Mouse (Mus musculus): ENCODE measurements around the gene Mcoln1. TPM values are rescaled to one million over a fixed set of nuclear protein-coding genes. Genes with fewer than 3 reads are reported as not detected.

Gene Mcoln1
- 80.5 and 83.9 TPM in 2 replicates for total RNA-seq (2017)

DNA sequence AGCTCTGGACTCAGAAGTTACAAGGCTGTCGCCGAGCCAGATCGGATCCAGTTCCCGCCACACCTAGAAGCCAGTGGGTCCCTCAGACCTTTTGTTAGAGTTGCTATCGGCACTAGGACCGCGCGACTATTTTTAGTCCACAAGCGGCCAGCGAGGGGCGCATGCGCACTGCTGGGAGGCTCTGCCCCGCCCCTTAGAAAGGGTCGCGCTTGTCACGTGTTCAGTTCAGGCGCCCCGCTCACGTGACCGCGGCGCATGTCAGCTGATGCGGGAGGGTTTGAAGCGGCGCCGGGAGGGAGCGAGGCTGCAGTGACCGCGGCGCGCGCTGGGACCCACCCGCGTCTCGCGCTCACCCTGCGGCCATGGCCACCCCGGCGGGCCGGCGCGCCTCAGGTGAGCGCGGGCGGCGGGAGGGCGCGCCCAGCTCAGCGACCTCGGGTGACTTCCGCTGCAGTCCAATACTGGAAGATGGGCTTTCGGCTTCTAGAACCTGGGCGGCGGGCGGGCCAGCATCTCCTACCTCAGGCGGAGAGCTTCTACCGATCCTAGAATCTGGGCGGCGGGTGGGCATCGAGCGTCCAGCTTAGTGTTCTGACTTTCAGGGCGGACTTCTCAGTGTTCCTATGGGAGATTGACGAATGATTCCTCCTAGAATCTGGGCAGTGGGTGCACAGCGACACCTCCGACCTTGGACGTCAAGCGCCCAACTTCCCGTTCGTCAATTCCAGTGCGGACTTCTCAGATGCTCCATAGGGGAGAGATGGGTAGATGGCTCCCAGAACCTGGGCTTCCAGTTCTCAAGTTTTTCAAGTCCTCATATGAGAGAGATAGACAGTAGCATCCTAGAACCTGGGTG lies at the start of gene Mcoln1:
Mcoln1 (plus strand) TSS at position 223 of the 856 bp plus-strand sequence.
- ATAC-seq (ENCODE audit: extremely low read depth, insufficient number of reproducible peaks, low FRiP score, poor library complexity, severe bottlenecking): peak; percentile 67

GRCm38 (mm10) chr8:3450670-3451069 lies 49.6 kb upstream of the Mcoln1 start:
- 0 out of 2 replicates have a peak, but pooled peaks have one; percentile 33 for ATAC-seq (ENCODE audit: extremely low read depth, insufficient number of reproducible peaks, low FRiP score, poor library complexity, severe bottlenecking)

- no peak for ATAC-seq (ENCODE audit: extremely low read depth, insufficient number of reproducible peaks, low FRiP score, poor library complexity, severe bottlenecking)
Observed at GRCm38 (mm10) chr8:3451992-3452391, 48.3 kb upstream of the Mcoln1 start.

- ATAC-seq (ENCODE audit: extremely low read depth, insufficient number of reproducible peaks, low FRiP score, poor library complexity, severe bottlenecking): no peak
Observed at GRCm38 (mm10) chr8:3463248-3463647, 37.0 kb upstream of the Mcoln1 start.

GRCm38 (mm10) chr8:3464309-3464708 lies 35.9 kb upstream of the Mcoln1 start:
- no peak for ATAC-seq (ENCODE audit: extremely low read depth, insufficient number of reproducible peaks, low FRiP score, poor library complexity, severe bottlenecking)

GRCm38 (mm10) chr8:3467006-3467885 lies 33.0 kb upstream of the Mcoln1 start, which contains the start of gene Pex11g:
Pex11g (minus strand) TSS chr8:3467680.
- peak; percentile 75 for ATAC-seq (ENCODE audit: extremely low read depth, insufficient number of reproducible peaks, low FRiP score, poor library complexity, severe bottlenecking)

DNA sequence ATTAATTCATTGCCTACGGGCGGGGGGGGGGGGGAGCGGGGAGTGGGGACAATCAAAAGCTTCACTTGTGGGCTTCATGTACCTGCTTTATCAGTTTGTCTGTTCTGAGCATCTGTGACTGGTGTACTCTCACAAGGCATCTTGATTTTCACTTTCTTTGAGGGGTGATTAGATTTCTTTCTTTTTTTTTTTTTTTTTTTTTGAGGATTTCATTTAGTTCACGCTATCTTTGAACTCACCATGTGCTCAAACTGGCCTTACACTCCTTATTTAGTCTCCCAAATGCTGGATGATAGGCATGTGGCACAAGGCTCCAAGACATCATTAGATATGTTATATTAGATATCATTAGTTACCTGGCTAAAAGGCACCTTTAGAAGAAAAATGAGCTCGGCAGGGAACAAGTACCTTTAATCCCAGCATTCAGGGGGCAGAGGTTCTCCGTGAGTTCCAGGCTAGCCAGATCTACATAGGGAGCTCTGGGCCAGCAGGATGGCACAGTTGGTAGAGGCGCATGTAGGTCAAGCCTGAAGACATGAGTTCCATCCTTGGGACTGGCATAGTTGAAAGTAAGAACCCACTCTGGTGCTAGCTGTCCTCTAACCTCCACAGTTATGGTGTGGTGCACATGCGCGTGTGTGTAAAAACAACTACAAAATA lies 32.2 kb upstream of the Mcoln1 start:
- no peak for ATAC-seq (ENCODE audit: extremely low read depth, insufficient number of reproducible peaks, low FRiP score, poor library complexity, severe bottlenecking)

GRCm38 (mm10) chr8:3468838-3469237 lies 31.4 kb upstream of the Mcoln1 start:
- ATAC-seq (ENCODE audit: extremely low read depth, insufficient number of reproducible peaks, low FRiP score, poor library complexity, severe bottlenecking): no peak

- ATAC-seq (ENCODE audit: extremely low read depth, insufficient number of reproducible peaks, low FRiP score, poor library complexity, severe bottlenecking): no peak
Observed at GRCm38 (mm10) chr8:3470562-3470961, 29.7 kb upstream of the Mcoln1 start, which contains the start of gene Tex45. Tex45 (plus strand) TSS chr8:3470862.

- 0 out of 2 replicates have a peak, but pooled peaks have one; percentile 10 for ATAC-seq (ENCODE audit: extremely low read depth, insufficient number of reproducible peaks, low FRiP score, poor library complexity, severe bottlenecking)
Observed at GRCm38 (mm10) chr8:3475715-3476429, 24.4 kb upstream of the Mcoln1 start.

DNA sequence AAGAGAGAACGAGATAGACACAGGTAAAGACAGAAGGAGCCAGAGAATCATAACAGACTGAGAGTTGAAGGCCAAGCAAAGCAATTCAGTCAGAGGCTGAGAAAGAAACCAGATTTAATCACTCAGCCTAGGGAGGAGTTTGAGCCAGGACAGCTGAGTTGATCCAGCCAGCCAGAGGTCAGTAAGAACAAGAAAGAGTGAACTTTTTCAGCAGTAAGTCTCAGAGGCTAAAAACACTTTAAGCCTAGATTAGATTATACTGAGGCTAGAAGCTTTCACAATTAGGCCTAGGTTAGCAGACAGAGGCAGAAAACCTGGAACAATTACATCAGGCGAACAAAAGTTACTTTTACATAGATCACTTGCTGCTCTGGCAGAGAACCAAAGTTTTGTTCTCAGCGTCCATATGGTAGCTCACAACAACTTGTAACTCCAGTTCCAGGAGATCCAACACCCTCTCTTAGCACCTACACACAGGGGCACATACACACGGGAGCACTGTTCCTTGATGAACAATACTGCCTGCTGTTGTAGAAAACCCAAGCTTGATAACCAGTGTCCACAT lies 20.0 kb upstream of the Mcoln1 start:
- ATAC-seq (ENCODE audit: extremely low read depth, insufficient number of reproducible peaks, low FRiP score, poor library complexity, severe bottlenecking): no peak

DNA sequence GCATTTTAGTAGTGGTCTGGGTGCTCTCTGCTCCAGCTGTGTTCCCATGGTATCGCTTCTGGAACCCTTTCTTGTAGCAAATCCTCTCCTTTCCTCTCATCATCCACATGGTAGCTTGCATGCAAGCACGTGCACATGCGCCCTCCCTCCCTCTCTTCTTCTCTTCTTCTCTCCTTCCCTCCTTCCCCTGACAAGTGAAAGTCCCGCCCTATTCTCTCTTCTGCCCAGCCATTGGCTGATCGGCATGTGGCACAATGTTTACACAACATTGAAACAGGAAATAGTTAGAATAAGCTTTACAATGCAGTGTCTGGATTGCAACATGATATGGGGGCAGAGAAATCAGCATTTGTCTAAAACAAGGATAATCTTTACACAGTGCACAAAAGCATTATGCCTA lies 18.7 kb upstream of the Mcoln1 start:
- 0 out of 2 replicates have a peak, but pooled peaks have one; percentile 17 for ATAC-seq (ENCODE audit: extremely low read depth, insufficient number of reproducible peaks, low FRiP score, poor library complexity, severe bottlenecking)

DNA sequence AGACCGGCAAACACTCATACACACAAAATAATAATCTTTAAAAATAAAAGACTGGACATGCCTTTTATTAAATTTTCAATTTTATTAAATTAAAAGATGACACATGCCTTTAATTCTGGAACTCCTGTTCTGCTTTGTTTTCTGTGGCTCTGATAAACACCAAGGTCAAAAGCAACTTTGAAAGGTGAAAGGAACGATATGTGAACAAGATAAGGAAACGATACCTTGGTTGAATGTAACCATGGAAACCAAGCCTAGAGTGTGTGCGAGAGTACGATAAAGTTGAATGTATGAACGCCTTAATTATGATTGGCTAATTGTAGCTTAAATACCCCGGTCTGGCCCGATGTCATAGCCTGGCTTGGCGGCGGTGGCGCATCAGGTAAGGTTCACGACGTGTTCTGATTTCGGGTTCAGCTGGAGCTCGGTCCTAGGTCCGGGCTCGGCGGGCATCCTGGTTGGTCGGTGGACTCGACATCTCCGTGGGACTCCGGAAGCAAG lies 18.0 kb upstream of the Mcoln1 start:
- ATAC-seq (ENCODE audit: extremely low read depth, insufficient number of reproducible peaks, low FRiP score, poor library complexity, severe bottlenecking): no peak

DNA sequence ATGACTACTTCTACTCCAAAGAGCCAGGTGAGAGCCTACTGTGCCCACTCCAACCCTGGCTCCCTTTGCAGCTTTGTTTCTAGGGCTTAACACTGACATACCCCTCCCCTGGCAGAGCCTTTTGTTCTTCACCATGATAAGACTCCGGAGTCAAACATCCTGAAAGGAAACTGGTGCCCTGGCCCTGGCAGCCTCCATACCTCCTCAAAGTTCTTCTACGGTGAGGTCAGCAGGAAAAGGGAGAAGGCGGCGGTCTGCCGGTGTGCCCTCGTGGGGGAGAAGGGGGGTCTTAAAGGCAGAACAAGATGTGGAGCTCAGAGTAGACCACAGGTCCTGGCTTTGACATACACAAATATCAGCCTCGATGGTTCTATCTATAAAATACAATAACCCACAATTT lies 16.7 kb upstream of the Mcoln1 start:
- ATAC-seq (ENCODE audit: extremely low read depth, insufficient number of reproducible peaks, low FRiP score, poor library complexity, severe bottlenecking): no peak

DNA sequence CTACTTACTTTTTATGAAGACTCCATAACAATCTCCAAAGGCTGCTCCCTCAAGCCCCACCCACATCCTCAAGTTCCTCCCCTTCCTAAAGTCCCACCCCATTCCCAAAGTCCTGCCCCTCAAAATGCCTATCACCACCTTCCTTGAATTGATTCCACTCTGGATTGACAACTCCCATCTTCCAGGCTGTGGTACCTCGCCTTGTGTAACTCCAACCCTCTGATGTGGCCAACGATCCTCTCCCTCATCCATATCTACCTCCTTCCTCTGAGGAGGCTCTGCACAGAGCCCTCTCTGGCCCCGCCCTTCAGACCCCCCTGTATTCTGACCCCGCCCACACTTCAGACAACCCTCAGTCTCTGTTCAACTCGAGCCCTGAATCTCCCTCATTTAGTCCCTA lies 15.1 kb upstream of the Mcoln1 start:
- ATAC-seq (ENCODE audit: extremely low read depth, insufficient number of reproducible peaks, low FRiP score, poor library complexity, severe bottlenecking): no peak

- peak; percentile 40 for ATAC-seq (ENCODE audit: extremely low read depth, insufficient number of reproducible peaks, low FRiP score, poor library complexity, severe bottlenecking)
Observed at GRCm38 (mm10) chr8:3492901-3493844, 7.1 kb upstream of the Mcoln1 start, which contains the start of gene Zfp358. Zfp358 (plus strand) TSS chr8:3493138.

DNA sequence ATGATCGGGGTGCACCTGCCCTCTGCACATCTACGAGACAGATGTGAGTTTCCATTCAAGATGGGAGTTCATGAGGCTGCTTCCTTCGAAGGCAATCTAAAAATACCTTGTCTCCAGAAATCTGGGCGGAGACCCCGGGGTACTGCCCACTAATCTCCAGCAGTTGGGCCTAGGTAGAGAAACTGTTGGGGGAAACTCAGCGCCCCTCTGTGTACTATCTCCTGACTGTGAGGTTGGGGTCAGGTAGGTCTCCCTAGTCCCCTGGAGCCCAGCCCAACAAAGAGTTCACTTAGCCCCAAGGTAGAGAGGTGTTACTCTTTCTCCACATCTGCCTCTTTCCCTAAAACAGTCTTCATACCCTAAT lies 6.4 kb upstream of the Mcoln1 start:
- ATAC-seq (ENCODE audit: extremely low read depth, insufficient number of reproducible peaks, low FRiP score, poor library complexity, severe bottlenecking): no peak

Measured in neutrophil, adult 5-6 weeks (primary cell).